Mouse (Mus musculus): ENCODE data around the gene Clec10a.

- TF ChIP-seq CTCF (IDR thresholded peaks at IDR 0.05), result no peak
- no peak for TF ChIP-seq POLR2A (IDR thresholded peaks at IDR 0.05; ENCODE audit: insufficient read depth, low read depth, low read length)
- TF ChIP-seq EP300 (IDR thresholded peaks at IDR 0.05; ENCODE audit: insufficient read depth, low read depth, low read length), result no peak
These were observed 44.1 kb downstream of the Clec10a start for GRCm38 (mm10) chr11:70200036-70200608.

Measured in heart, adult 2 months (tissue).